Mouse (Mus musculus): ENCODE data around the gene Bcl2l12.

Bcl2l12 gene

GRCm38 (mm10) chr7:45017242-45018061 lies 18.9 kb upstream of the Bcl2l12 start, which contains the start of gene Rras:
Rras (plus strand) TSS chr7:45017961.
- peak; percentile 100 for DNase-seq (ENCODE audit: inconsistent ontology term)

GRCm38 (mm10) chr7:45016761-45017160 lies 18.2 kb upstream of the Bcl2l12 start:
- DNase-seq (ENCODE audit: inconsistent ontology term) = no peak

GRCm38 (mm10) chr7:45015957-45016612 lies 17.6 kb upstream of the Bcl2l12 start, which contains the start of gene Scaf1:
Scaf1 (minus strand) TSS chr7:45016363.
- peak; percentile 99 for DNase-seq (ENCODE audit: inconsistent ontology term)

GRCm38 (mm10) chr7:45015344-45015956 lies 16.9 kb upstream of the Bcl2l12 start:
- no peak for DNase-seq (ENCODE audit: inconsistent ontology term)

- no peak for DNase-seq (ENCODE audit: inconsistent ontology term)
These were observed 15.6 kb upstream of the Bcl2l12 start for GRCm38 (mm10) chr7:45014096-45014451.

- DNase-seq (ENCODE audit: inconsistent ontology term) = no peak
These were observed 15.0 kb upstream of the Bcl2l12 start for GRCm38 (mm10) chr7:45013366-45014095.

GRCm38 (mm10) chr7:45012824-45013223 lies 14.3 kb upstream of the Bcl2l12 start:
- DNase-seq (ENCODE audit: inconsistent ontology term) = no peak

- no peak for DNase-seq (ENCODE audit: inconsistent ontology term)
These were observed 13.5 kb upstream of the Bcl2l12 start for GRCm38 (mm10) chr7:45012011-45012410.

GRCm38 (mm10) chr7:45008411-45008810 lies 9.9 kb upstream of the Bcl2l12 start:
- DNase-seq (ENCODE audit: inconsistent ontology term) = no peak

- DNase-seq (ENCODE audit: inconsistent ontology term) = no peak
These were observed 9.3 kb upstream of the Bcl2l12 start for GRCm38 (mm10) chr7:45007846-45008245.

- DNase-seq (ENCODE audit: inconsistent ontology term) = no peak
These were observed 8.6 kb upstream of the Bcl2l12 start for GRCm38 (mm10) chr7:45007141-45007540.

GRCm38 (mm10) chr7:45006503-45006902 lies 8.0 kb upstream of the Bcl2l12 start:
- no peak for DNase-seq (ENCODE audit: inconsistent ontology term)

- DNase-seq (ENCODE audit: inconsistent ontology term) = no peak
These were observed 6.9 kb upstream of the Bcl2l12 start for GRCm38 (mm10) chr7:45005321-45005992.

- no peak for DNase-seq (ENCODE audit: inconsistent ontology term)
These were observed 6.0 kb upstream of the Bcl2l12 start for GRCm38 (mm10) chr7:45004546-45004945.

- peak; percentile 41 for DNase-seq (ENCODE audit: inconsistent ontology term)
These were observed 3.9 kb upstream of the Bcl2l12 start for GRCm38 (mm10) chr7:45002440-45002839.

GRCm38 (mm10) chr7:45000539-45001114 lies 2.1 kb upstream of the Bcl2l12 start:
- no peak for DNase-seq (ENCODE audit: inconsistent ontology term)

GRCm38 (mm10) chr7:44999753-45000152 lies 1.2 kb upstream of the Bcl2l12 start:
- no peak for DNase-seq (ENCODE audit: inconsistent ontology term)

GRCm38 (mm10) chr7:44997940-44998428 lies 528 bp downstream of the Bcl2l12 start:
- DNase-seq (ENCODE audit: inconsistent ontology term) = no peak

- DNase-seq (ENCODE audit: inconsistent ontology term) = peak; percentile 96
These were observed 1.1 kb downstream of the Bcl2l12 start, which contains the start of gene Irf3 for GRCm38 (mm10) chr7:44997231-44997939. Irf3 (plus strand) TSS chr7:44997648.

GRCm38 (mm10) chr7:44996672-44997071 lies 1.8 kb downstream of the Bcl2l12 start:
- no peak for DNase-seq (ENCODE audit: inconsistent ontology term)

Data from Muller cell, postnatal 12 days (primary cell).